Mouse (Mus musculus) adrenal gland, postnatal 36 days (tissue): ENCODE measurements at regions not wholly inside any gene's neighbourhood (a gene's known extent, or its start where the extent isn't known, plus 50 kb on each side); places are given as distances from the start of the nearest gene placed in this dataset.

Source experiments
- DNase-seq, 2 experiments: peaks; one replicate each; pipeline ENCODE4 v3.0.0; 2021; ENCODE audit warnings: mixed read lengths in 1 of 2

- DNase-seq: peak; percentile 88 to 89
Observed at GRCm38 (mm10) chr15:36855550-36856131, 151.9 kb downstream of the Zfp706 start.

DNA sequence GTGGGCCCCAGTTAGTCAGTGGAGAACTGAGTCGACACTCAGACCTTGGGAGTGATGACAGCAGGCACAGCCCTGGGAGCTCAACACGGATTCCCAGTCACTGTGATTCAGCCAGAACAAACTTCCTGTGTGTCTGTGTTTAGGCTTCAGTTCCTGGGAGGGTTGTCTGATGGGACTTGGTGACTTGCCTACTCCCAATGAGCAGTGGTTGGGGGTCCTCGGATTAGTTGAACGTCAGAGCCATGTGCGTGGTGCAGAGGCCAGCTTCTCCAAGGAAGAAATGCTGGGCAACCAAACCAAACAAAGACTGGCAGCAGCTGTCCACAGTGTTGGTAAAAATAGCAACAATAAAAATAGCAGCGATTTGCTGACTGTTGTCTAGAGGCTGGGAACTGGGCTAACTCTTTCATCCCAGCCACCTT is 152.7 kb downstream of the Zfp706 start:
- peak; percentile 58 to 74 for DNase-seq

DNA sequence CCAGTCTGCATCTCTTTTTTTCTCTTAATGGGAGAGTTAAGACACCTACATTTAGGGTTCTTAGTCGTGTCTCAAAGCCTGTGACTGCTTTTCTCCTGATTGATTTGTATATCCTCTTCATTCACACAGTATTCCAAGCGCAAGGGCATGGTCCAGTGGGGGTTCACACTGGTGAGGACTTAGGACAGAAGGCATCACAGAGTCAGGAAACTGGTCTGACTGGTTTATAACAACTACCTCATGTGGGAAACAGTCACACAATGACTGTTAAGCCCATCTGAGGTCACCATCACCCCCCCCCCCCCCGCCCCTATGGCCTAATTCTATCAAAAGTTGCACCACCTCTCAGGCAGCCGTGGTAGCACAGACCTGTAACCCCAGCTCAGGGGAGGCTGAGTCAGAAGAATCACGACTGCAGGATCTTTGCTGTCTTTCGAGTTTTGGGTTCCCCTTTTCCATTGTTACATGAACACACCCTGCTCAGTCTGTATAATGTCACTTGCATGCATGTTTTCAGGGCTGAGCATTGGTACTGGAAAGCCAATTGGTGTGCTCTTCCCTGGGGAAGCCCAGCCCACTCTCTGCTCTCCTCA is 155.2 kb downstream of the Zfp706 start:
- no peak for DNase-seq

- peak in 1 of 2 experiments; percentile 24 for DNase-seq
Observed at GRCm38 (mm10) chr15:36848238-36848637, 159.3 kb downstream of the Zfp706 start.

DNA sequence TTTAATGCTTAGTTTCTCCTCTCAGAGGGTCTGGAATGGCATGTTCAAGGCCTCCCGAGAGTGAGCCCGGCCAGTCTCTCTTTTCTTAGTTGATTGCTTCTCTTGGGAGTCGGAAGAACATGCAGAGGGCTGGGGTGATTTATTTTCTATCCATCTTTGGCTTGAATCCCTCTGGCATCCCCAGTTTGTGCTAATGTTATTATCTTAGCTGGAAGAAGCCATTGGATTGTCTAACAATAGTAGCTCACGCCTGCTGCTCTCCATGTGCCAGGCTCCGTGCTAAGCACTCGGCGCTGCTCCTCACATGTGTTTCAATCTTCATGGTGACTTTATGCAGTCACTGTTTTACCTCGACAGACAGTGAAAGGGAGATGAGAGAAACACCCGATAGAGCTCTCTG is 160.8 kb downstream of the Zfp706 start:
- no peak for DNase-seq
